Mouse (Mus musculus) midbrain, embryonic 15.5 days (tissue): ENCODE measurements around the gene Gmpr. TPM values are rescaled to one million over a fixed set of nuclear protein-coding genes. Genes with fewer than 3 reads are reported as not detected.

Source experiments
- ATAC-seq: fragments of 200-750 bp; cut with Nextera tagmentation; replicated peaks from 2 replicates; pipeline ENCODE4 v1.8.0; 2017; ENCODE audit warnings: moderate TSS enrichment
- H3K27ac ChIP-seq: fragments of 300-500 bp; sonication (generic); 2 replicates; pipeline ENCODE4 v1.5.1; 2015; ENCODE audit warnings: mild to moderate bottlenecking, inconsistent platforms
- H3K27me3 ChIP-seq: fragments of 300-500 bp; sonication (generic); replicated peaks from 2 replicates; pipeline ENCODE4 v1.6.1; 2015; ENCODE audit warnings: inconsistent platforms
- H3K36me3 ChIP-seq: fragments of 300-500 bp; sonication (generic); replicated peaks from 2 replicates; pipeline ENCODE4 v1.6.1; 2015; ENCODE audit warnings: inconsistent platforms
- H3K4me1 ChIP-seq: fragments of 300-500 bp; sonication (generic); 2 replicates; pipeline ENCODE4 v1.6.1; 2015; ENCODE audit warnings: inconsistent platforms
- H3K4me2 ChIP-seq: fragments of 300-500 bp; sonication (generic); 2 replicates; pipeline ENCODE4 v1.6.1; 2015; ENCODE audit warnings: inconsistent platforms, mild to moderate bottlenecking, moderate library complexity
- H3K4me3 ChIP-seq: fragments of 300-500 bp; sonication (generic); 2 replicates; pipeline ENCODE4 v1.5.1; 2015; ENCODE audit warnings: mild to moderate bottlenecking, inconsistent platforms
- H3K9ac ChIP-seq: fragments of 300-500 bp; sonication (generic); 2 replicates; pipeline ENCODE4 v1.6.1; 2015; ENCODE audit warnings: mild to moderate bottlenecking, inconsistent platforms
- H3K9me3 ChIP-seq: fragments of 300-500 bp; sonication (generic); 2 replicates; pipeline ENCODE4 v1.6.1; 2016; ENCODE audit warnings: inconsistent platforms
- WGBS: fragments of 180-500 bp; shearing (Covaris S2); methylation state at CpG from one replicate; pipeline ENCODE4 v1.1.7; 2015; ENCODE audit warnings: mixed read lengths; 5-methylcytosine and 5-hydroxymethylcytosine counted together
- polyA plus RNA-seq: library from polyadenylated mRNA; unstranded; fragments of >200 nt; fragmentation: Nextera tagmentation; extraction: Ambion mirVana; gene quantifications from 2 replicates; pipeline ENCODE4 v1.2.1, GENCODE M21; 2015

Gmpr gene
- polyA plus RNA-seq, 1 experiment from 2014 or later: 31.7 TPM

DNA sequence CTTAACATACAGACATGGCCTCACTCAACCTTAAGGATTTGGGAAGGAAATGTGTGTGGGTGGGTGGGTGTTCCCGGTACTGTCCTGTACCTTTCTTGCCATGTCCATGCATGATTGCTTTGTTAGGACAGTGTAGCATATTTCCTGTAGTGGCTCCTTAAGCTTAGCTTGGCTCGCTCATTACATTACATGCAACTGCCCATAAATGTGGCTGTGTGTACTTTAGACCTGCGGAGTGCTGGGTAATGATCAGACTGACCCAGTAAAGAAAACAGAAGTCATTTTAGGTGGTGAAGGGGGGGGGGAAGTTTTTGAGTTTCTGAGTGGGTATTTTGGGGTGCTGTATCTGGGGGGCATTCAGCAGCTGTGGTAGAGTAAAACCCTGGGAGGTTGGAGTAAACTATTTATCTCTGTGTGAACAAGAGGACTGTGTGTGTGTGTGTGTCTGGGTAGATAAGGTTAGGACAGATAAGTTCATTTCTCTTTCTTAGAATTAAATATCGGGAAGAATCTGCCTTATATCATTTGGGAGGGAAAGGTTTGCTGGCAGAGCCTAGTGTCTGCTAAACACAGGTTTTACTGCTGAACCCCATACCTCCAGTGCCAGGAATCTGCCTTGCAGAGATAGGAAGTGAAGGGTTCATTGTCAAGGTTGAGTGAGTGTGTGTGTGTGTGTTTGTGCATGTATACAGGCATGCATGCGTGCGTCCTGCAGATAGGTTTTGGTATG is 4.6 kb downstream of the Gmpr start:
- H3K36me3 ChIP-seq: no peaks in the 10 kb centered on the region
- H3K4me2 ChIP-seq: no peak overlapping the region
- H3K27me3 ChIP-seq: peaks cover 8% of the 10 kb centered on the region
- no peak for ATAC-seq
- WGBS: 88% methylated on average over 6 of the region's 6 CpGs
- H3K9me3 ChIP-seq: no peaks in the 10 kb centered on the region
- no peak overlapping the region for H3K9ac ChIP-seq
- H3K4me3 ChIP-seq: no peak overlapping the region
- no peak overlapping the region for H3K27ac ChIP-seq
- H3K4me1 ChIP-seq: peaks cover 32% of the 10 kb centered on the region

DNA sequence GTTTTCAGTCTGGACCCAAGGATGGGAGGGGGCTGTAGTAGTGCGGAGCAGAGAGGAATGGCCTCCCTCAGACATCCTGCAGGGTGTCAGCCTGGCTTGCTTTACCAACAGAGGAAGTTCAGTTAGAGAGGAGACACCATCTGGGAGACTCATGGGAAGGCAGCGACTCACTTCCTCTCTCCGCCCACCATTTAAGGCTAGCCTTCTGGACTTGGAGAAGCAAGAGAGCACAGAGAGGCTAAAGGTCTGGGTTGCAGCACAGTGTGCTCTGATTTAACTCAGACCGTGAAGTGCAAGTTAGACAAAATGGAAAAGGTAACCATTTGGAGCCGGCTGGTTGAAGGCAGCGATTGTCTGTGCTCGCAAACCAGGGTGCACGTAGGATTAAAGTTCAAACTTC is 5.3 kb downstream of the Gmpr start:
- no peak overlapping the region for H3K4me2 ChIP-seq
- peaks cover 39% of the 10 kb centered on the region for H3K4me1 ChIP-seq
- no peaks in the 10 kb centered on the region for H3K36me3 ChIP-seq
- no peaks in the 10 kb centered on the region for H3K9me3 ChIP-seq
- H3K9ac ChIP-seq: no peak overlapping the region
- H3K27ac ChIP-seq: no peak overlapping the region
- ATAC-seq: no peak
- H3K27me3 ChIP-seq: peaks cover 8% of the 10 kb centered on the region
- H3K4me3 ChIP-seq: no peak overlapping the region
- 83% methylated on average over 8 of the region's 8 CpGs for WGBS

DNA sequence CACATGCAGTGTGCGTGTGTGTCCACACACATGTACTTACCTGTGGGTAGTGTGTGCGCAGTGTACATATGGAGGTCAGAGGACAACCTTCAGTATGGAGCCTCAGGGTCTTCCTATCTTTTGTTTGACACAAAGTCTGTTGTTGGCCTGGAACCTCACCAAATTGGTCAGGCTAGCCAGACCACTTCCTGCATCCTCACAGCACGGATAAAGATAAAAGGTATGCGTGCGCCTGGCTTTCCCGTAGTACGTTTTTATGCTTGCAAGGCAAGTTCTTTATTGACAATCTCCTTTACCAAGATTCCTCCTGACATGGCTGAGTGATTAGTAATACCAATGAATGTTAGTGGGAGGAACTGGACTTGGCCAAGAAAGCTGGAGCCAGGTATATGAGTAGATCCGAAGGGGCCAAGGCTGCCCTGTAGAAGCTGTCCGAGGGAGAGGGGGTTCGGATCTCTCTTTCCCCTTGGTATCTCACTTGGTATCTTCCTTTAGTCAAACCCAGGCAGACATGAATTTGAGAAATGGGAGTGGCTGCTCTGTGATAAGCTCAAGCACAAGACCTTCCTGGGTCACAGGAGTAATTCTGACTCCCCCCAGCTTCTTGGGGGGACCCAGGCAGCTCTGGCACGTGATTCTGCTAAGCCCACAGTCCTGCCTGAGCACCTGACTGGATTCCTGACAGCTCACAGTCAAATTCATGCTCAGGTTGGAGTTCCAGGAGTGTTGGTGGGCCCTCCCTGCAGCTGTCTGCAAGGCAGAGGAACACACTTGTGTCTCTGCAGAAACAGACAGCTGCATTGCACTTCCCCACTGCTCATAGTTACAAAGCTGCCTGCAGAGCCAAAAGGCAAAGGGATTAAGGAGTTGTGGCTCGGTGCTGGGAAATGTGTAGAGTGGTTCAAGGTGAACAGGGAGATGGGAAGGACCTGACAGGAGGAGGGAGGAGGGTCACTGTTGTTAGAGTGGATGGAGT is 6.1 kb downstream of the Gmpr start:
- no peaks in the 10 kb centered on the region for H3K9me3 ChIP-seq
- H3K9ac ChIP-seq: no peak overlapping the region
- H3K36me3 ChIP-seq: no peaks in the 10 kb centered on the region
- H3K4me1 ChIP-seq: peaks cover 32% of the 10 kb centered on the region
- WGBS: 71% methylated on average over 12 of the region's 12 CpGs
- ATAC-seq: no peak
- no peak overlapping the region for H3K4me2 ChIP-seq
- H3K4me3 ChIP-seq: no peak overlapping the region
- no peak overlapping the region for H3K27ac ChIP-seq
- peaks cover 8% of the 10 kb centered on the region for H3K27me3 ChIP-seq

DNA sequence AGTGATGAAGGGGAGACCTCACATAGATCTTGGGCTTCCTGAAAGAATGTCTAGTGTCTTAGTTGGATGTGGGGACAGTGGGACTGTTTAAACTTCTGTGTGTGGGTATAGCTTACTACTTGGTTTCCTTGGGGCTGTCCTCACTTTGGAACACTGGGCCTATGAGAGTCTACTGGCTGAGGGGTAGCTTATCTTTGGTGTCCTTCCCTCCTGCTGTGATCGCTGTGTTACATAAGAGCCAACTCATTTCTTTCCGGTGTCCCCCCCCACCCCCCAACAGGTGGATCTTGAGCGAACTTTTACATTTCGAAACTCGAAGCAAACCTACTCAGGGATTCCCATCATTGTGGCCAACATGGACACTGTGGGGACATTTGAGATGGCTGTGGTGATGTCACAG is 6.9 kb downstream of the Gmpr start:
- Histone ChIP-seq H3K27me3 (peaks cover 8% of the 10 kb centered on the region), H3K4me3 (no peak overlapping the region), H3K27ac (no peak overlapping the region), H3K4me1 (peaks cover 24% of the 10 kb centered on the region), H3K36me3 (no peaks in the 10 kb centered on the region), H3K9me3 (no peaks in the 10 kb centered on the region), H3K4me2 (no peak overlapping the region), H3K9ac (no peak overlapping the region)
- no peak for ATAC-seq
- WGBS: 93% methylated on average over 5 of the region's 5 CpGs

DNA sequence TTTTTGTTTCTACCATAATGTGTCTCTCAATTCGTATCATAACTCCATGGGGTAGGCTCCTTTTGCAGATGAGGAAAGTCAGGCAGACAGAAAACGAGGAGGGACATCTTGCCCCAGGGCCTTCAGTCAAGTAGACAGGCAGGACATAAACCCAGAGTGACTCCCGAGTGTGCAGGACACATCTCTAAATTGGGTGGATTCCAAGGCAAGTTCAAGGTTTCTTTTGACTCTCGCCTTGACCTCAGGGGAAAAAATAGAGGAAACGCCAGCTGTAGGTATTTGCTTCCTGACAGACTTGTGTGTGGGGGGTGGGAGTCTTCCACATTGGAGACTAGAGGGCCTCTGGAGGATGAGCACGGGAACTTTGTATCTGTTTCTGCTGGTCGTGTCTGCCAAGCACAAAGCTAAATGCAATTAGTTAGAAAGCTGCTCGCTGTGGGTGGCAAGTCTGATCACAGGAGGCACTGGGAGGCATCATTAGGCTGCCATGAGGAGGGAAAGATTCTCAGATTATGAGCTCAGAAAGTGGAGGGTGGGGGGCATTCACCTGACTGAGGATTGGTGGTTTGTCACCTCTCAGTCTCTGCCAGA is 7.7 kb downstream of the Gmpr start:
- no peaks in the 10 kb centered on the region for H3K36me3 ChIP-seq
- peaks cover 24% of the 10 kb centered on the region for H3K4me1 ChIP-seq
- H3K4me3 ChIP-seq: no peak overlapping the region
- no peaks in the 10 kb centered on the region; the same call in 1 of the 2 replicates for H3K27me3 ChIP-seq
- WGBS: 48% methylated on average over 8 of the region's 8 CpGs
- no peak overlapping the region for H3K27ac ChIP-seq
- H3K9ac ChIP-seq: no peak overlapping the region
- no peaks in the 10 kb centered on the region for H3K9me3 ChIP-seq
- no peak overlapping the region for H3K4me2 ChIP-seq
- no peak for ATAC-seq

DNA sequence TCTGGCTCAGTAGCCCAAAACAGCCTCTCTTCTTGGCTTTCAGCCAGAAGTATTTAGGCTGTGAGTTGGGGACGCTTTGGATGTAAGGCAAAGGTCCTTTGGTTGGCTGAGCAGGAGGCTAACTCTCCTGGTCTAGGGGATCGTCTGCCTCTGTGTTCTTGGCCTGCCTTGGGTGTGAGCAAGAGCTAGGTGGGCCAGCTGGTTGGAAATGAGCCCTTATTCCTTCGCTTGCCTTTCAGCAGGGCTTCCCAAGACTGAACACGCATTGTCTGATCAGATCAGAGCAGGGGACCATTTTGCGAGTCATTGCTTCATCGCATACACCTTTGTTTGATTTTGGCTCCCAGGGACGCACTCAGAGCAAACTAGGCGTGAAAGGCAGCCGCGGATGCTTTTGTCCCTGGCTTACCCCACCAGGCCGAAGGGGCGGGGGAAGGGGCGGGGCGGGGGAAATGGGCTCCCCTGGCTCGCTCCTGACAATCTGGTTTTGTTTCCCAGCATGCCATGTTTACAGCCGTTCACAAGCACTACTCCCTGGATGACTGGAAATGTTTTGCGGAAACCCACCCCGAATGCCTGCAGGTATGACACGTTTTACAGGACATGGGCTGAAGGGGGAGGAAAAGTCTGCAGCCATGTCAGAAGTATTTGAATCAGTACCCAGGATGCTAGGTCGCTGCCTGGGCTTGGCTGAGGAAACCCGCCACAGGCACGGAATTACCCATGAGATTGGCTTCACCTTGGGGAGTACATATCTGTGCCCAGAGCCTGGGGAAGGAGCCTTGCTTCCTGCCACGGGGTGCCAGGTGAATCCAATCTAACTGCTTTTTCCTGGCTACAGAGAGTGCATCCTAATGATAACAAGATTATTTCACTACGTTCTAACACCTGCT is 9.5 kb downstream of the Gmpr start:
- H3K9me3 ChIP-seq: no peaks in the 10 kb centered on the region
- ATAC-seq: peak; percentile 72
- WGBS: 3% methylated on average over 24 of the region's 24 CpGs
- H3K36me3 ChIP-seq: no peaks in the 10 kb centered on the region
- H3K4me1 ChIP-seq: peaks cover 24% of the 10 kb centered on the region
- peak overlapping the region; percentile 71 for H3K27ac ChIP-seq
- no peaks in the 10 kb centered on the region for H3K27me3 ChIP-seq
- H3K4me2 ChIP-seq: peak overlapping the region; percentile 52
- peak overlapping the region; percentile 29 for H3K4me3 ChIP-seq
- peak overlapping the region; percentile 28 for H3K9ac ChIP-seq

DNA sequence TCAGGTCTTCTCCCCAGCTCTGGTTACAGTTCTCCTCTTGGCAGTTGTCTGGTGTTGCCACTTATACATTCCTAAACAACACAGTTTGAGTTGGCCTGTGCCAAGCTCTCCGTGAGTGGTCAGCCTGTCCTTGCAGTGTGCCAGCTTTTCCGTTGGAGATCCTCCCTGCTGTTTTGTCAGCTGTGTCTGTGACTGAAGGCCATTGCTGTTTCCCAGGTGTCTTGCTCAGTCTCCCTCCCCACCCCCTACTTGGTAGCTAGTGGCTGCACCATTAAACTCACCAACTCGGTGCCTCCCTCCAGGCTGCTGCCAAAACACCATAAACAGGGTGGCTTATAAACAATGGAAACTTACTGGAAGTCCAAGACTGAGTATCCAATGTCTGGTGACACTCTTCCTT is 17.1 kb downstream of the Gmpr start:
- H3K4me2 ChIP-seq: no peak overlapping the region
- no peak overlapping the region for H3K27ac ChIP-seq
- H3K9me3 ChIP-seq: no peaks in the 10 kb centered on the region
- no peaks in the 10 kb centered on the region for H3K27me3 ChIP-seq
- H3K9ac ChIP-seq: no peak overlapping the region
- 61% methylated on average over 3 of the region's 3 CpGs for WGBS
- H3K36me3 ChIP-seq: no peaks in the 10 kb centered on the region
- no peak overlapping the region for H3K4me3 ChIP-seq
- ATAC-seq: no peak
- peaks cover 9% of the 10 kb centered on the region for H3K4me1 ChIP-seq

DNA sequence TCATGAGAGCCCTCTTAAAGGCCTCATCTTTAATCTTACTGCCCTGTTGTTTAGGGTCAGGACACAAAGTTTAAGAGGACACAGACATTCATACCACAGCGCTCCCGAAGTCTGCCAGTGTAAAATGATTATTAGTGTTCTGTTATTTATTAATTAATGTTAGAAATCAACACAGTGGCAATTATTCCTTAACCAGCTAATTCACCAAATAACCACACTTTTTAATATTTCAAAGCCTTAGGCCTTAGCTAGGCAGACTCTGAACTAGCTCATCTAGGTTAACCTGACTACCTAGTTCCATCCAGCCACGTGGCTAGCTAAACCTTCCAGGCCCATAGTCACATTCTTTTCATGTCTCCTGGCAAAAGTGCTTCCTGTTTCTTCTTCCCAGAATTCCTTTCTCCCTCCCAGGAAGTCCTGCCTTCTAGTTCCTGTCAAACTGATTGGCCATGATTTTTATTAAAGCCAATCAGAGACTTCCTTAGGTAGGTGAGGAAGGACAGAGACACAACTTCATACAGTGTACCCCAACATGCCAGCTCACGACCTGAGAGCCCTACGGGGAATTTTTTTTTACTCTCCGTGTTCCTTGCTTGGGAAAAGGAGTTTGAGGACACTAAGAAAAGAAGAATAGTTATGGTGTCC is 17.7 kb downstream of the Gmpr start:
- 88% methylated on average over 6 of the region's 6 CpGs for WGBS
- no peaks in the 10 kb centered on the region for H3K9me3 ChIP-seq
- ATAC-seq: no peak
- H3K4me1 ChIP-seq: peaks cover 9% of the 10 kb centered on the region
- no peak overlapping the region for H3K4me2 ChIP-seq
- no peaks in the 10 kb centered on the region for H3K36me3 ChIP-seq
- H3K9ac ChIP-seq: no peak overlapping the region
- no peaks in the 10 kb centered on the region for H3K27me3 ChIP-seq
- H3K4me3 ChIP-seq: no peak overlapping the region
- H3K27ac ChIP-seq: no peak overlapping the region

DNA sequence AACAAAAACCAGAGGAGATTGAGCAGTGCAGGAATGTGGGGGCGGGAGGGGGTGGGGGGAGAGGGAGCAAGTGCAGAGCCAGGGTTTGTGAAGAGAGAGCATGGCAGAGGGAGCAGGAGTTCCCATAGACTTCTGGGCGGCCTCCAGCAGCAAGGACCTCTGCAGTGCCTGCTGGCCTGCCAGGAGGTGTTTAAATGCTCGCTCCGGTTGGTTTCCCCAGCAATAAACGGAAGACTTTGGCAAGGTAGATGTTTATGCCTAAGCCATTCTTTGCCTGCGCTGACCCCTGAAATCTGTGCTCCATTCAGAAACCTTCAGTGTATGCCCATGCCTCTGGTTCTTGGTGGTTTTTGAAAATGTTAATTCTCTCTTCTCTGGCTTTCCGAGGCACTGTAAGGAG is 19.0 kb downstream of the Gmpr start:
- Histone ChIP-seq H3K36me3 (no peaks in the 10 kb centered on the region), H3K27me3 (no peaks in the 10 kb centered on the region), H3K4me1 (peaks cover 13% of the 10 kb centered on the region), H3K4me2 (no peak overlapping the region), H3K27ac (0 out of 2 replicates have a peak overlapping the region, but pooled peaks have one; percentile 14), H3K4me3 (no peak overlapping the region), H3K9me3 (no peaks in the 10 kb centered on the region), H3K9ac (no peak overlapping the region)
- WGBS: 32% methylated on average over 7 of the region's 7 CpGs
- peak; percentile 30; the same call in 1 of the 2 replicates for ATAC-seq

DNA sequence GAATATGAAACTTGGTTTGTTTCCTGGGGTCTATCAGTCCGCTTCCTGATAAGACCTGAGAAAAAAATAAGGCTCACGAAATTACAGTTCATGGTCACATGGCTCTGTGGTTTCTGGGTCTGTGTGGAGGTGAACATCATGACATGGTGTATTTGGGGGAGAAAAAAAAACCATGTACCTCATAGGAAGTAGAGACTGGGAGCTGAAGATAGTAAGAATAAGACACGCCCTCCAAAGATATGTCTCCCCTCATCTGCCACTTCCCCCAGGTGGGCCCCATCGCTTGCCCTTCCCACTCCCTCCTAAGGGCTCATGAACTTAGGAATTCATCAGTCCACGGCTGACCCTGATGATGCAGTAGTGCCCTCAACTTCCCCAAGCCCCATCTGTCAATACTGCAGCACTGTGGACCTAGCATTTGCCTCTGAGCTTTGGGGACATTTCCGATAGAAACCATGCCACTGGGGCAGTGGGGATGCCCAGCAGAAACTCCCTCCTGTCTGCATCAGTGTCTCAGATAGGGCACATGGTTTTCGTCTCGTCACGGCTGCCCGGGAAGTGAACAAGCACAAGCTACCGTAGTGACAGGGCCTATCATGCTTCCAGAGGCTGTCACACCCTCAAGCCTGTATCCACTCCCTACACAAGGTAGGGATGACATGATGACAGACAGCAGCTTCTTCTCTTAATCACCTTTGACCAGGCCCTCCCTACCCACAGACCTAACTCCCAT is 20.2 kb downstream of the Gmpr start:
- WGBS: 90% methylated on average over 11 of the region's 11 CpGs
- no peak for ATAC-seq

DNA sequence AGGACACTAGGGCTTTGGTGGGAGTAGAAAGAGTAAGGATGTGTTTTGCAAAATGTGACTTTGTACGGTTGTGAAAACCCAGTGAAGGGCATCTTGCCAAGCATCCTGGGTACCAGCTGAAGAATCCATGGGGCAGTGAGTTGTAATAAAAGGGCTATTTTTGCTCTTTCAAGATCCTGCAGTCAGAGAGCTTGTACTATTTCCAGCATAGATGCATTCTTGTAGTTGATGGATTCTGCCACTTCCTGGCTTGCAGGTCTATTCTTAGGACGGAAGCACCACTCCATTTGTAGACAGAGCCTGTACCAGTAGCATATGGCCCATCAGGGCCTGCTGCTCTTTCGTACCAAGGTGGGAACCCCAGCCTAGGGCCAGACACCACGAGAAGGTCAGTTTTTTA is 21.5 kb downstream of the Gmpr start:
- no peak overlapping the region for H3K4me2 ChIP-seq
- H3K9ac ChIP-seq: no peak overlapping the region
- peaks cover 13% of the 10 kb centered on the region for H3K4me1 ChIP-seq
- ATAC-seq: no peak
- H3K4me3 ChIP-seq: no peak overlapping the region
- no peak overlapping the region for H3K27ac ChIP-seq
- 78% methylated on average over 4 of the region's 4 CpGs for WGBS
- no peaks in the 10 kb centered on the region for H3K27me3 ChIP-seq
- H3K9me3 ChIP-seq: no peaks in the 10 kb centered on the region
- H3K36me3 ChIP-seq: no peaks in the 10 kb centered on the region

More for the DNA sequence above, 20.2 kb downstream of the Gmpr start:
- H3K9ac ChIP-seq: no peak overlapping the region
- no peaks in the 10 kb centered on the region for H3K36me3 ChIP-seq
- H3K4me2 ChIP-seq: no peak overlapping the region
- no peak overlapping the region for H3K4me3 ChIP-seq
- H3K4me1 ChIP-seq: peaks cover 13% of the 10 kb centered on the region
- no peak overlapping the region for H3K27ac ChIP-seq
- H3K9me3 ChIP-seq: no peaks in the 10 kb centered on the region
- no peaks in the 10 kb centered on the region for H3K27me3 ChIP-seq
